Mouse (Mus musculus) left cerebral cortex, adult 11 months (tissue): ENCODE results near the gene Brwd1.
"Not testable (repeated sequence)": the region's sequence is repeated elsewhere in the genome, so short reads cannot be mapped to it uniquely, and the experiment has no call there.

Experiments used
- DNase-seq: peaks from one replicate; pipeline ENCODE4 v3.0.0; 2022; ENCODE audit warnings: low spot score

Brwd1 gene

GRCm38 (mm10) chr16:96080524-96080923 lies 1.8 kb downstream of the Brwd1 start:
- DNase-seq = no peak

- no peak for DNase-seq
Observed at GRCm38 (mm10) chr16:96068364-96068763, 14.0 kb downstream of the Brwd1 start.

- no peak for DNase-seq
Observed at GRCm38 (mm10) chr16:96066174-96066573, 16.2 kb downstream of the Brwd1 start.

DNA sequence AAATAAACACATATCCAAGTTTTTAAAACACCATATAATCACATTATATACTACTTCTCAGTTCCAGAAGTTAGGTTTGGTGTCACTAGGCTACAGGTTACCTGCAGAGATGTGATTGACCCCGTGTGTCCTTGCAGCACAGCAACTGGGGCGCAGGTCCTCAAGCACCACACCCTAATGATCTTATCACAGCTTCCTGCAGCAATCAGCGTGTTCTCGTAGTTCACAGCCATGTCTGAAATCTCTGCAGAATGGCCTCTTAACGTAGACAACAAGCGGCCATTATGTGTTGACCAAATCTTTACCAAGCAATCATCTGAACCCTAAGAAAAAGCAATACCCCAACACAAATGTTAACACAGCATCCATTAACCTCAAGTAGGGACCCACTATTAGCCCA lies 17.7 kb downstream of the Brwd1 start:
- DNase-seq = no peak

GRCm38 (mm10) chr16:96044096-96044495 lies 38.2 kb downstream of the Brwd1 start:
- DNase-seq = no peak

DNA sequence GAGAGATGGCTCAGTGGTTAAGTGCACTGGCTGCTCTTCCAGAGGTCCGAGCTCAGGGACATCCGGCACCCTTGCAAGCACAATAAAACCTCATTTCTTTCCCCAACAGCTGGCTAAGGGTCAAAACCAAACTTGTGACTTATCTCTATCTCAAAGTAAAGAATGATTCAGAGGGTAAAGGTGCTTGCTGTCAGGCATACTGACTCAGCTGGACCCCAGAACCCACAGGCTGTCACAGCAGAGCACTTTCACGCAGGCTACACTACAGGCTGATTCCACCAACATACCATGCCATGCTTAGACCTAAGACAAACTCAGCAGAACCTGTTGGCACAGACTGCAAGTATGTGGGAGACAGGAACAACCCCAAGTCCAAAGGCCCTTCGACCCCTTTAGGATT lies 41.6 kb downstream of the Brwd1 start:
- DNase-seq = no peak

DNA sequence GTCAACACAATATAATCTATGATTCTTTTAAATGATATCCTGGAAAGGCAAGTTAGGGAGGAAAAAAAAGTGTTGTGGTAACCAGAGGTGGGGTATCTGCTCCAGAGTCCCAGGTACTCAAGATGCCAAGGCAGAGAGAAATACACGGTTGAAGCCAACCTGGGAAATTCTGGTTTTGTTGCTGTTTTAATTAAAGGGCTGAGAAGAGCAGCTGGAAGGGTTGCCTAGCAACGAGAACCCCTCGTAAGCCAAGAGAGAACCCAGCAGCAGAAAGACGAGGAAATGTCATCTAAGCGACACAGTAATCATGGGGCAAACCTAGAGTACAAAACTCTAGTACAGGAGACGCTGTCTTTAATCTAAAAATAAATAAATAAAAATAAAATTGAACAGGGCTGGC lies 42.8 kb downstream of the Brwd1 start:
- DNase-seq = peak; percentile 13

DNA sequence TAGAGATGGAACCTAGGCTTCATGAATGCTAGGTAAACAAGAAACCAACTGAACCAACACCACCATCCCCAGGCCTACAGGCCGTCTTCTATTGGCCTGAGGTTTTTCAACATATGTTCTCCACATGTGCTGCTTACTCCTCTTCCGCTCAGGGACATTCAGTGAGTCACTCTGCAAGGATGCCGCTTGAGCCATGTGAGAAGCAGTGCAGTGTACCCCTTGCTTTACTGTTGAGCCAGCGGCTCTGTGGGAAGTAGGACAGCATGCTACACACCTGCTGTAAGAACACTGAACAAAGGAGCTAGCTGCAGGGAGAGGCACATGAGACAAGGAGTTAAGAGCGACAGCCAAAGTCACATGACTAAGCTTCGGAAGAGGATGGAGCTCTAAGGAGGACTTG lies 47.9 kb downstream of the Brwd1 start:
- DNase-seq = no peak

DNA sequence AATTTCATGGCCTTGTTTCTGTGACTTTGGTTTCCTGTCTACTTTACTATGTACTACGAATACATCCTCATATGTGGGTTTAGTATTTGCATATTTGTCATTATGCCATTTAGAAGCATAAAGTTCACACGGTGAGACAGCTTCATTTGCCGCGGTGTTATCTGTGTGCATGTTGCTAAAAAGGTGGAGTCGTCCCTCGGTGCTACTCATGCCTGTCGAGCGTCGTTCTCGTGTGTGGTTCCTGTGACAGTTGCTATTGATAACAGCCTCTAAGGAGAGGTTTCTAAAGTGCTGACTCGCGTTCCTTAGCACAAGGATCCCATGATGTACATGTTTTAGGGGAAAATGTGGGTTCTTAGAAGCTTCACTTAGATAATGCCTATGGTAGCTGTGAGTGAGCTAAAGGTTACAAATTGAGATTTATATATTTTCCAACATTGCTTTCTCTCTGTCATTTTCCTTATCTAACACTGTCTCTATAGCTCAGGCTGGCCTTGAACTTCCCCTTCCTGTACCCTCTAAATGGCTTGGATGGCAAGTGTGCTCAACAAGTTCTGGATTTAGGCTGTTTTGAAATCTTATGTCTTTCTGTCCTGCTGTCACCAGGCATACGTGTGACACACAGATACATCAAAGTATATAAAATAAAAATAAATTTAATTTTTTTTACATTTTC lies 49.8 kb downstream of the Brwd1 start:
- DNase-seq = no peak

GRCm38 (mm10) chr16:96030476-96031102 lies 51.7 kb downstream of the Brwd1 start:
- DNase-seq = no peak

DNA sequence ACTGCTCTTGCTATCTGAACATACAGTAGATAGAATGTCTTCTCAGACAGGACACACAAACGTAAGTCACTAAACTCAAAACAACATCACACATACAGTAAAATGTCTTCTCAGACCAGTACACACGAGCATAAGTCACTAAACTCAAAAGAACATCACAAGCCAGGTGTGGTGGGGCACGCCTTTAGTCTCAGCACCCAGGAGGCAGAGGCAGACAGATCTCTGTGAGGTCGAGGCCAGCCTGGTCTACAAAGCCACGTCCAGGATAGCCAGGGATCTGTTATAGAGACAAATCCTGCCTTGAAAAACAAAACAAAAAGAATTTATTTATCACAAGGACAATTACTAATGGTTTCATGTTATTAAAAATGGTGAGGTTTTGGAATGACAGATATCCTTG lies 56.1 kb downstream of the Brwd1 start:
- no peak for DNase-seq

DNA sequence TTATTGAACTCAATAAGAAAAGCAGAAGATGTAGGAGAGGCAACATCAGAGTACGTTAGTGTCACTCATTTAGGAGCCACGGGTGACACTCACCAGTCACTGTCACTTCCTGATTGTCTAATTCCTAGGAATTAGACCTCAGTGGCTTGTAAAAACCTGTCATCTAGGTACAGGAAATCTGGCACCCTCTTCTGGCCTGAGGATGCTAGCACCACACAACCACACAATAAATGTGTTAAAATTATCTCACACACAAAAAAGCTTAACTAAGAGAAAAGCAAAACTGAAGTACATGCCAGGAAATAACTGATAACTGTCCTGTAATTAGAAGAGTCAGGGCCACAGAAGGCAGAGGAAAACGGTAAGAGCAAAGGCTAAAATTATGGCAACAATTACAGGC lies 57.1 kb downstream of the Brwd1 start:
- no peak for DNase-seq

DNA sequence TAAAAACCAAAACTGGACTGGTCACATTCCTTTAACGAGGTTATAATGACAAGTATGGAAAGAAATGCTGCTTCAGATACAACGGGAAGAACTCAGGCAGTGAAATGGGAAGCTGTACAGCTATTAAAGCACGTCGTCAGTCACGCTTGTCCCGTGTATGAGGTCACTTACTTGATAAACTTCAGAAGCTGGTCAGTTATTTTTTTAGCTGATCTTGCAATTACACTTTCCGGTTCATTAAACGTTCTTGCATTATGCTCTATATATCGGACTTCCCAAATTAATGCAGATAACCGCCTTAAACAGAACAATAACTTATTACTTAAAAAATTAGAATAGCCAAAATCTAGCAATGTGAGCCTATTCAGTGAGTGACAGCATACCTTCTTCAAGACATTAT lies 61.3 kb downstream of the Brwd1 start:
- DNase-seq = no peak

DNA sequence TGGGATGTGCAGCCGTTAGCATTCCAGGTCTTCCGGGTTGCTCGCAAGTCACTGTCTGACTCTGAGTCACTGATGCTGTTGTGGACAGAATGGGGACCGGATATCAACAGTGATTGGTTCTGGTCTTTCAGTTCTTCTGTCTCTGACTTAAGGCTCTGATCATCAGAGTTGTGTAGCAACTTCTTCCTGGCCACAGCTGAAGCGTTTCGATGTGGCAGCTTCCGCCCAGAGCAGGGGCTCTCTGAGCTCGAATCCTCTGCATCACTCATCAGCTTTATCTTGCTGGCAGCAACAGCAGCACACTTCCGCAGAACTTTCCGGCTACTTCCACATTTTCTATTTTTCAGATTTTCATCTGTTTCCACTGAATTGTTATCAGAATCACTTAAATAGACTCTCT lies 73.2 kb downstream of the Brwd1 start:
- DNase-seq = not testable (repeated sequence)

DNA sequence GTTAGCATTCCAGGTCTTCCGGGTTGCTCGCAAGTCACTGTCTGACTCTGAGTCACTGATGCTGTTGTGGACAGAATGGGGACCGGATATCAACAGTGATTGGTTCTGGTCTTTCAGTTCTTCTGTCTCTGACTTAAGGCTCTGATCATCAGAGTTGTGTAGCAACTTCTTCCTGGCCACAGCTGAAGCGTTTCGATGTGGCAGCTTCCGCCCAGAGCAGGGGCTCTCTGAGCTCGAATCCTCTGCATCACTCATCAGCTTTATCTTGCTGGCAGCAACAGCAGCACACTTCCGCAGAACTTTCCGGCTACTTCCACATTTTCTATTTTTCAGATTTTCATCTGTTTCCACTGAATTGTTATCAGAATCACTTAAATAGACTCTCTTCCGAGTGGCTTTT lies 78.0 kb downstream of the Brwd1 start:
- DNase-seq = not testable (repeated sequence)

GRCm38 (mm10) chr16:95999291-95999690 lies 83.0 kb downstream of the Brwd1 start:
- no peak for DNase-seq

- DNase-seq = no peak
Observed at GRCm38 (mm10) chr16:95996156-95996555, 86.2 kb downstream of the Brwd1 start.

DNA sequence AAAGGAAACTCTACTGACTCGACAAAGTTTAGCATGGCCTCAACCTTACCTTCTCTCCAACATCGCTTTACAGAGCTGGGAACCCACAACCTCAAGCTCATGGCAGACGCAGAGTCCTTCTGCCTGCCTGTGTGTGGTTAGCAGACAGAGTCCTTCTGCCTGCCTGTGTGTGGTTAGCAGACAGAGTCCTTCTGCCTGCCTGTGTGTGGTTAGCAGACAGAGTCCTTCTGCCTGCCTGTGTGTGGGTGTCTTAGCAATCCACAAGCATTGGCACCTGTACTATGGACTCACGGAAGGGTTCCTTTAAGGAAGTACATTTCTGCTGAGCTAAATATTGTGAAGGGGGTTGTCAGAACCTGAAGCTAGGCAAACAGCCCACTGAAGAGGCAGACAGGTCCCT lies 87.8 kb downstream of the Brwd1 start:
- DNase-seq = not testable (repeated sequence)

DNA sequence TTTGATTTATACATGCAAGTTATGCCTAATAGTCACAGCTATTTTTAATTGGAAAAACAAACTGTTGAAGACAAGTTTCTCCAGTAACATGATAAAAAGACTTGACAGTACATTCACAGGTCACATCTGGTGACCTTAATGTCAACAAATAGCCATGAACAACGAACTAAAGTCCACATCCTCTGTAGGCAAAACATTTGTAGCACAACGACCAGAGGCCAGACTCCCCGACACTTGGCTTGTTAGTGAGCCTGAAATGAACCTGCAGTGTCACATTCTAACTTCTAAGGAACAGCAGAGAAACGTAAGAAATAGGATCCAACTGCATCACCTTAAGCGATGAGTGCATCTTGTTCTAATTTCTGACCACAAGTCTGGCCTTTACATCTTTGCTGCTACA lies 89.7 kb downstream of the Brwd1 start:
- DNase-seq = no peak

GRCm38 (mm10) chr16:95991122-95991900 lies 91.0 kb downstream of the Brwd1 start:
- DNase-seq = no peak

DNA sequence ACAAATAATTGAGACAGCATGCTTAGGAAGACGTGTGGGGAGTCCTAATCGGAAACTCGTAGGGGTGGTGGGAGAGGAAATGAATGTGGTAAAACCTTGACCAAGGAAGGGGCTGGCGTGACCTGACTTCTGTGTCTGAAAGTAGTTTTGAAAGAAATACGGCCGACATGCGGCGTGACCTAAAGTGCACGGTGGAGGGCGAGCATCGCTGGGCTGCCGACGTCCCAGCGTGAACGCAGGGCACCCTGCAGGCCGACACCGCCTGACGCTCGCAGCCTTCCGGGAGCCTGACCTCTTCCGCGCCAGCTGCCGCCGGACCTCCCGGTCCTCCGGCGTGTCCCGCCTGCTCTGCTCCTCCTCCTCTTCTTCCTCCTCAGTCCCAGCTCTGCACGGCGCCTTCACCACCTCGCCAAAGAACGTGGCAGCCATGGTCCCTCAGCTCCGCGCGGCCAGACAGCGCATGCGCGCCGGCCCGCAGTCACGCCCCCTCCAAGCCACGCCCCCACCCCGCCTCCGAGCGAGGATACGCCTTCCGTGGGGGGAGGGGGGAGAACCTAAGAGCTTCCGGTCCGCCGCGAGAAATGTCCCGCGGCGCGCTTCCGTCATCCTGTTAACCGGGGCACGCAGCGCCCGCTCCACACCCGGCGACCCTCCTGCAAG lies 91.7 kb downstream of the Brwd1 start, which contains the start of gene Psmg1:
Gene Psmg1, minus strand, starts transcription at position 499 of the 660 bp plus-strand sequence.
- DNase-seq = peak; percentile 94

GRCm38 (mm10) chr16:95984911-95985310 lies 97.4 kb downstream of the Brwd1 start:
- no peak for DNase-seq

- no peak for DNase-seq
Observed at GRCm38 (mm10) chr16:95983601-95984000, 98.7 kb downstream of the Brwd1 start.
